Mouse (Mus musculus): ENCODE measurements at regions not wholly inside any gene's neighbourhood (a gene's known extent, or its start where the extent isn't known, plus 50 kb on each side); places are given as distances from the start of the nearest gene placed in this dataset.
A peak's percentile ranks its signal among the peaks of the same experiment; 100 is the strongest.

GRCm38 (mm10) chr19:60684417-60684816, 71.4 kb upstream of the Nanos1 start:
- DNase-seq (ENCODE audit: low read depth, low spot score): no peak

DNA sequence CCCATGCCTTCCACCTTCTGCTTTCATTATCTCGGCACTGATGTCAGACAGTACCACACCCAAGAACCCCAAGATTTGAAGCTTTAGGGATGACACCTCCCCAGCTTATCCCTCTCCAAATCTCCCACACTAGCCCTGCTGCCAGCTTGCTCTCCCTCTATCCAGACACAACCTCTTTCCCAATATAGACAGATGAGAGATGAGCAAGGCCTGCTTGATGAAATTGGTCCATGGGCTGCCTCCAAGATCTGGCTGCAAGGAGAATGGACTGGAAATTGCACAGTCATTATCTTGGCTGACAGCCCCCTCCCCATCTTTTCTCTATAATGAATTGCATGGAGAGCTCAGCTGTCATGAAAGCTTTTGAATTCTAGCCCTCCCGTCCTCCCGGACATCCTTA, 73.5 kb upstream of the Nanos1 start:
- DNase-seq (ENCODE audit: low read depth, low spot score): no peak

- no peak for DNase-seq (ENCODE audit: low read depth, low spot score)
Observed at GRCm38 (mm10) chr19:60681481-60681880, 74.3 kb upstream of the Nanos1 start.

DNA sequence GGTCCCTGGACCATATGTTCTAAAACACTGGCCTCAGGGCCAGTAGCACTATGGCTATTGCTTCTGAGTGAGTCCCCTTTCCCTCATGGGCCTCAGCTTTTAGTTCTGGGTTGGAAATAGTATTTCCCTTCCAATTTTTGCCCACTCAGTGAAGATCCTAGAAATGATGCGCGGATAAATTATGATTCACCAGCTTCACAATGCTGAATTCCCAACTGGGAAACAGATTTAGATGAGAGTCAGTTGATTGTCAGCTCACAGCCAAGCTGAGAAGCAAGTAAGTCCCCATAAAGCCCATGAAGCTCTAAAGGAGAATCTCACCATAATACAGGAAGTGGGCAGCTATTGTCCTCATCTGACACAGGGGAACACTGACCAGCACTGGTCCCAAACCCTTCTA, 77.6 kb upstream of the Nanos1 start:
- no peak for DNase-seq (ENCODE audit: low read depth, low spot score)

GRCm38 (mm10) chr19:60674953-60675472, 80.8 kb upstream of the Nanos1 start:
- peak; percentile 56 for DNase-seq (ENCODE audit: low read depth, low spot score)

GRCm38 (mm10) chr19:60670781-60671180, 85.0 kb upstream of the Nanos1 start:
- DNase-seq (ENCODE audit: low read depth, low spot score): no peak

- DNase-seq (ENCODE audit: low read depth, low spot score): no peak
Observed at GRCm38 (mm10) chr19:60665842-60666241, 85.0 kb upstream of the Cacul1 start.

GRCm38 (mm10) chr19:60651102-60651695, 70.4 kb upstream of the Cacul1 start:
- DNase-seq (ENCODE audit: low read depth, low spot score): no peak

DNA sequence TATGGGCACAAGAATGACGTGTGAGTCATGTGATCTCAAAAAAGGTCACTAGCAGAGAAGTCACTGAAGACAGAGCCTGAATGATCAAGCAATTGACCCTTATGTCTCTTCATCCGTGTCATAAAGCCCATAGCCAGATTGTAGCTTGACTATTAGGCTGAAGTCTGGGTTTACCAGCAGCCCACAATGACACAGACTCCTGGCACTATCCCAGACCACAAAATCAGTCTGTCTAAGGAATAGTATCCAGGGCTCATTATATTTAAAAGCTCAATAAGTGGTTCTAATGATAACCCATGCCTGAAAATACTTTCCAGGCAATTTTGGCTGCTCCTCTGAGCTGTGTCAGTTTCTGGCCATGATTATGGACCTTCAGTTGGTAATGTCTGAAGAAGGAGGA, 59.2 kb upstream of the Cacul1 start:
- DNase-seq (ENCODE audit: low read depth, low spot score): no peak

Data from ZHBTc4 (cell line).